Mouse (Mus musculus) spleen, postnatal 4 days (tissue): Measurements from ENCODE around the gene Olfm1.

Experiments used
- DNase-seq, 2 experiments: peaks; one replicate each; pipeline ENCODE4 v3.0.0; 2022; ENCODE audit warnings: low spot score in 2 of 2

The Olfm1 gene

DNA sequence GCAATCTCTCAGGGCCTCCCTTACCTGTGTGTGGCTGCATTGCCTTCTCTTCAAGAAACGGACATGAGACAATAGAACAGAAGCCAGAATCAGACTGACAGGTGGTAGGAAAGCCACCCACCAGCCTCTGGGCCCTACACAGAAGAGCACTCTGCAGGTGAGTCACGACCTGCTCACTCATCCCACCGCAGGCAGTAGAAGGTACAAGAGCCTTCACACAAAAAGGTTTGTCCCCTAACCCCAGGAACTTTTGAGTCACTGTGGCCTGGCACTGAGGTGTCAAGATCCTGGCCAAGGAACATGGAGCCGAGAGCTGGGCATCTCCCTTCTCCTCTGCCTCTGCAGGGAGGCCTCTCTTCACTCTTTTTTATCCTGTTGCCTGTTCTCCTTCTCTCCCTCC lies 42.3 kb downstream of the Olfm1 start:
- no peak for DNase-seq

GRCm38 (mm10) chr2:28236447-28236846 lies 43.7 kb downstream of the Olfm1 start:
- DNase-seq, result no peak

DNA sequence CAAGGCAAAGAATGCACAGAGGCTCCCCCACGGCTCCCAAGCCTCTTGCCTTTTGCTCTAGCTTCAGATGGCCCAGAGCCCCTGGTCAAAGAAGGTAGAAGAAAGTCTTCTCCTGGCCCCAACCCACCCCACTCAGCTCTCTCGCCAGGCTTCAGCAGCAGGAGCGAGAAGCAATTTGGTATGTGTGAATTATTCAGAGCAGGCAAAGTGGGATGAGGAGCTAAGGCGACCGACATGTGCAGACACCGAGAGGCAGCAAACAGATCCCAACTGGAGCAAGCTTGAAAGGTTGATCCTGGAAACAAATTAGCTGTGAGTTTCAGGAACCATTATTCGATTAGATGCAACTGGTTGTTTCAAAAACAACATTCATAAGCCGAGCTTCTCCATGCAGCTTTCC lies 46.8 kb downstream of the Olfm1 start:
- DNase-seq, result no peak

- no peak for DNase-seq
Measured at GRCm38 (mm10) chr2:28240920-28241319, 48.1 kb downstream of the Olfm1 start.

DNA sequence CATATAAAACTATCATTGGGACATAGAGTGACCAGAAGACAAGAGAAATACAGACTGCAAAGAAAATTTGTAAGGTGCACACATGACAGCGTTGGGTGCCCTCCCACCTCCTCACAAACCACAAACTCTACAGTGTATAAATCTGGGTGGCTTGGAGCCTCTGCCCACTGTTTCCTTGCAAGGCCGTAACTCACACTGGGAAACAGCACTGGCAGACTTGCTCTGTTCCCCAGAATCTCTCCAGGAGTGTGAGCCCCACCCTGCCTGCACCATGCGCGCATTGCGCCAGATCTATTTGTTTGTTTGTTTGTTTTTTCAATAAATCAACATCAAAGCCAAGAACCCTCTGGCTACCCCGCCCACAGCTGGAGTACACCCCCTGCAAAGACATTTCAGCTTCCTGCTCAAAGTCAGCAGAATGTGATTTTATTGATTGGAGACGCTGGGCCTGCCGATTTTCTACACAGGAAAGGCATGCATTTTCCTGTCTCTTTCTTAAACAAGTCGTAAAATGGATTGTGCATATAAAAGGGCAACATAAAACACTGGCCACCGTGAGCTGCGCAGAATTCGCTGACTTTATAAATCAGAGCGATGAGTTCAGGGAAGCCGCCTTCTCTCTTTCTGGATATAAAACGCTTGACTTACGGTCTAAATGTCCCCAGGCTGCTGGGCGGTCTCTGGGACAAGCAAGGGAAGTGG lies 48.9 kb downstream of the Olfm1 start:
- no peak for DNase-seq

DNA sequence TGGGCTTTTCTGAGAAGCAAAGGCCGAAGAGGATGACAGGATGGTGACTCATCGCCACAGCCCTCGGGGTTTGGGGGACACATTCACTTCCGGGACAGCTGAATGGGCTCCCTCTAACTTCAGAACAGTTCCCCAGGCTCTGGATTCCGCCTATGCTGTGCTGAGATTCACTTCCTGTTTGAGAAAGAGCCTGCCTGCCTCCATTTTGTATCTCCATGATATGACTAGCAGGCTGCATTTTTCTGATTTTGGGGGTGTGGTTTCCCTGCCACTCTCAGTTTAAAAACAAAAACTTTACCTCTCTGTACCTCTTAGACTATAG lies 49.4 kb downstream of the Olfm1 start:
- no peak for DNase-seq

- no peak for DNase-seq
Measured at GRCm38 (mm10) chr2:28244667-28245395, 52.0 kb downstream of the Olfm1 start.

- DNase-seq, result no peak
Measured at GRCm38 (mm10) chr2:28246110-28246653, 53.4 kb downstream of the Olfm1 start.

- no peak for DNase-seq
Measured at GRCm38 (mm10) chr2:28247098-28247497, 54.3 kb downstream of the Olfm1 start.

GRCm38 (mm10) chr2:28252554-28252953 lies 59.8 kb downstream of the Olfm1 start:
- DNase-seq, result no peak

DNA sequence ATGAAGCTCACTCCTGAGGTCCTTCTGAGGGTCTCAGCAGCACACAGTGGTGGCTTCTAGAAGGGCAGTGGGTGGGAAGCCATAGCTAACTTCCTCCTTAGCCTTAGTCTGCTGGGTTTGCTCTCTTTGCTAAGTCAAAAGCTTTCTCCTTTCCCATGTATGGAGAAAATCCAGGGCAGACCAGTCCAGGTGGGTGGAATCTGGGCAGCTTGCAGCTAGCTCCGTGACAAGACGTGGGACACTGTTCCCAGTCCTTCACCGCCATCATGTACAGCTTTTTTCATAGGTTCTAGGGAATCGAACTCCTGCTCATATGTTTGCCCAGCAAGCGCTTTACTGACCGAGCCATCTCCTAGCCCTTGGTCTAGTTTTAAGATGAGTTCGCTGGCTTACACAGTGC lies 63.2 kb downstream of the Olfm1 start:
- no peak for DNase-seq

DNA sequence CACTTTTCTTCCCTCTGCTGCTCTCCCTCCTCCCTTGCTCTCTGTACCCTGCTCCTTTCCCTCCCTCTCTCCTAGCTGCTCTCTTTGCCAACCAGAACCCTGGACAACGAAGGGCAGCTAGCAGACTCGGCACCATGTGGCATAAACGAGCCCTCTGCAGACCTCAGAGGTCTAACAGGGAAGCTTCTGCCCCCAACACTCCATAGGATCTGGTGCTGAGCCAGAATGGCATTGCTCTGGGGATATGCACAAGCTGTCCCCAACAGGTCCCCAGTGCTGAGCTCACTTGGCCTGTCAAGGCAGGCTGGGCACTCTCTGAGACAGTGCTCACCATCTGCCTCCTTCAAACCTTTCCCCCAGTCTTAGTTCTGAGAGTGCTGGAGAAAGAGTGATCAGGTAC lies 68.6 kb downstream of the Olfm1 start:
- DNase-seq, result no peak

- DNase-seq, result no peak
Measured at GRCm38 (mm10) chr2:28267776-28268275, 75.0 kb downstream of the Olfm1 start.

DNA sequence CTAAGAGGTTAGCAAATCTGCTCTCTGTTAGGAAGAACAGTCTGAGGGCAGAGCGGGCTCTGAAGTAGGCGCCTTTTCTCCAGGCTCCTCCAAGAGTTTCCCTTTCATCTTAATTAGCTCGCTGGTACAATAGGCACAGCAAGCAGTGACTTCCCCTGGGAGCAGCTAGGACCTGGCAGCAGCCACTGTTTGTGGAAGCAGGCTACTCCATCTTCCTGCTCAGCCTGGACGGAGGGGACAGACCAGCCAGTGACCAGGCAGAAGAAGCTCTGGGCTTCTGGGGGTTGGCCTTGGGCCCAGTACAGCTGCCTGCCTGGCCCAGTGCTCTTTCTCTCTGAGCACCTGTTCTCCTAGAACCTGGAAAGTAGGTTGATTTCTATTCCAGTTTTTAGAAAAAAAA lies 77.8 kb downstream of the Olfm1 start:
- no peak for DNase-seq

DNA sequence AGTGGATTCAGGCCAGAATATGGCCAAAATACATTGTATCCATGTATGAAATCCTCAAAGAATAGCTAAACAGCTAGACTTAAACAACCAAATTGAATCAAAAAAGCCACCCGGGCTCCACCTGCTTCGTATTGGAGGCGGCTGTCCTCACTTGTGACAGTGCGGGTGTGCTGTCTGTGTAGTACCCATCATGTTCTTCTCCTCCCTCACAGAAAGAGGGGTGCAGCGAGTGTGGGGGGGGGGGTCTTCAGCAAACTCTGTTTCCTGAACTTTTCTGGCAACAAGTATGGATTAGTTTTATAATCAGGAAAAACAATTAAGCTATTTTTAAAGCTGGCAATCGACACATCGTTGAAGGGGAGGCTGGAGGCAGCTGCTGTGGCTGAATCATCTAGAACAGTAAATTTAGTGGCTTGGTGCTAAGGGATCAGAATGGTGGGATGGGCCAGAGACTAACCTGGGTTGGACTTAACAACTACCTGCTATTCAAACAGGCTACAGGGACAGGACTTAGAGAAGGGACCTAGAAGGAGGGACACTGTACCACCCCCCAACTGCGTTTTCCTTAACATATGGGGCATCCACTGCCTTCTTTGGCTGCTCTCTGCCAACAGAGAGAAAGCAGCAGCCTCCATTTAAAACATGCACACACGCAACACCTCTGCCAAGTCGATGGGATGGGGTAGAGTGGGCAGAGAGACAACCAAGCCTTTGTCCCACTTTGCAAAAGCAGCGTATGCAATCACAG lies 79.6 kb downstream of the Olfm1 start:
- DNase-seq, result no peak

GRCm38 (mm10) chr2:28274006-28274405 lies 81.2 kb downstream of the Olfm1 start:
- DNase-seq, result no peak

- no peak for DNase-seq
Measured at GRCm38 (mm10) chr2:28275345-28275744, 82.6 kb downstream of the Olfm1 start.

GRCm38 (mm10) chr2:28278150-28278549 lies 85.4 kb downstream of the Olfm1 start:
- DNase-seq, result peak; percentile 37 to 73

- no peak for DNase-seq
Measured at GRCm38 (mm10) chr2:28278853-28279252, 86.1 kb downstream of the Olfm1 start.
